Mouse (Mus musculus) G1E (cell line): ENCODE data around the gene Sgcd.

Experiments used
- CTCF ChIP-seq: IDR thresholded peaks from 2 replicates; pipeline ENCODE4 v1.5.1; 2012; ENCODE audit warnings: low read depth, low read length, inconsistent platforms, mixed read lengths
- GATA1 ChIP-seq: IDR thresholded peaks from 2 replicates; pipeline ENCODE4 v1.6.1; 2012; ENCODE audit warnings: borderline replicate concordance, low read length, inconsistent platforms, mixed read lengths
- TAL1 ChIP-seq: conservative IDR thresholded peaks from 2 replicates; pipeline ENCODE4 v1.6.1; 2012; ENCODE audit warnings: low read depth, low read length, inconsistent platforms, mixed read lengths

GRCm38 (mm10) chr11:47333702-47334101 is 655.1 kb downstream of the Sgcd start:
- TF ChIP-seq GATA1 (no peak), CTCF (no peak), TAL1 (no peak)
